ENCODE assay signal across 28 mouse cellular contexts in genomic region chr10:127815888-127816287, GRCm38 (mm10). TPM values are rescaled to one million over a fixed set of nuclear protein-coding genes. Genes with fewer than 3 reads are reported as not detected.
"Had no signal": no experiment of that assay in that cellular context is flagged by ENCODE, and none has a peak within 500 bp of the region (broad histone marks: within the 10 kb centered on the region; RNA-seq: fewer than 3 reads in every experiment).

No protein-coding gene starts in this region.

- H3K4me2 ChIP-seq: intestine, embryonic 15.5 days; limb, embryonic 12.5 days; limb, embryonic 15.5 days; liver, embryonic 13.5 days; midbrain, embryonic 11.5 days had no signal

- H3K36me3 ChIP-seq: intestine, embryonic 15.5 days; limb, embryonic 12.5 days; limb, embryonic 15.5 days; liver, embryonic 13.5 days had no signal

- DNase-seq: left cerebral cortex, postnatal 4 days; liver, embryonic 13.5 days; lung, adult 2 months; lung, postnatal 14 days; lung, postnatal 4 days; midbrain, embryonic 14.5 days; thymus, adult 2 months; thymus, postnatal 14 days had no signal

- H3K9me3 ChIP-seq: intestine, embryonic 15.5 days; limb, embryonic 15.5 days; liver, embryonic 13.5 days had no signal

- H3K4me3 ChIP-seq: intestine, embryonic 15.5 days; limb, embryonic 12.5 days; limb, embryonic 15.5 days; liver, embryonic 13.5 days had no signal

- H3K9ac ChIP-seq: intestine, embryonic 15.5 days; limb, embryonic 12.5 days; limb, embryonic 15.5 days; liver, embryonic 13.5 days had no signal

- H3K4me1 ChIP-seq: intestine, embryonic 15.5 days; limb, embryonic 12.5 days; limb, embryonic 15.5 days; liver, embryonic 13.5 days had no signal

- H3K27me3 ChIP-seq: intestine, embryonic 15.5 days; limb, embryonic 12.5 days; limb, embryonic 15.5 days; liver, embryonic 13.5 days had no signal

- H3K27ac ChIP-seq: intestine, embryonic 15.5 days; kidney, postnatal 0 days; limb, embryonic 12.5 days; limb, embryonic 15.5 days; liver, embryonic 13.5 days had no signal

- ATAC-seq: hindbrain, embryonic 16.5 days; intestine, embryonic 15.5 days had no signal

RNA-seq across cellular contexts. Expression of gene Rdh16, which starts 14.9 kb away (rescaled TPM):
- total RNA-seq: left cerebral cortex, postnatal 14 days; megakaryocyte progenitor cell, adult 5-6 weeks; megakaryocyte-erythroid progenitor cell, adult 5-6 weeks; midbrain, postnatal 0 days had no signal
- polyA plus RNA-seq: hindbrain, embryonic 16.5 days; intestine, embryonic 15.5 days; limb, embryonic 12.5 days; liver, embryonic 13.5 days; lung, embryonic 16.5 days; midbrain, embryonic 11.5 days; midbrain, postnatal 0 days; neural tube, embryonic 11.5 days; neural tube, embryonic 14.5 days; stomach, embryonic 16.5 days had no signal

RNA-seq across cellular contexts. Expression of gene Rdh19, which starts 33.8 kb away (rescaled TPM):
- total RNA-seq: layer of hippocampus, adult 18-20 months; layer of hippocampus, postnatal 14 days; left cerebral cortex, adult 8-10 months; left cerebral cortex, postnatal 14 days; left cerebral cortex, postnatal 4 days; megakaryocyte progenitor cell, adult 5-6 weeks; megakaryocyte-erythroid progenitor cell, adult 5-6 weeks; midbrain, postnatal 0 days had no signal
- polyA plus RNA-seq: hindbrain, embryonic 16.5 days; intestine, embryonic 15.5 days; limb, embryonic 12.5 days; limb, embryonic 15.5 days; liver, embryonic 13.5 days; liver, embryonic 16.5 days; lung, adult 2 months; lung, embryonic 16.5 days; midbrain, embryonic 11.5 days; midbrain, embryonic 14.5 days; midbrain, postnatal 0 days; neural tube, embryonic 11.5 days; neural tube, embryonic 14.5 days; small intestine, adult 2 months; spleen, adult 2 months; stomach, embryonic 16.5 days; thymus, adult 2 months had no signal

RNA-seq across cellular contexts. Expression of gene Rdh9, which starts 39.7 kb away (rescaled TPM):
- total RNA-seq: layer of hippocampus, postnatal 14 days; megakaryocyte progenitor cell, adult 5-6 weeks; midbrain, postnatal 0 days had no signal
- polyA plus RNA-seq: kidney, postnatal 0 days; limb, embryonic 12.5 days; limb, embryonic 15.5 days; liver, embryonic 13.5 days; liver, embryonic 16.5 days; lung, adult 2 months; lung, embryonic 16.5 days; neural tube, embryonic 11.5 days; neural tube, embryonic 14.5 days had no signal

RNA-seq across cellular contexts. Expression of gene Rdh16f2, which starts 50.4 kb away (rescaled TPM):
- total RNA-seq: layer of hippocampus, adult 18-20 months; layer of hippocampus, postnatal 14 days; left cerebral cortex, adult 8-10 months; left cerebral cortex, postnatal 14 days; left cerebral cortex, postnatal 4 days; megakaryocyte progenitor cell, adult 5-6 weeks; megakaryocyte-erythroid progenitor cell, adult 5-6 weeks; midbrain, postnatal 0 days had no signal
- polyA plus RNA-seq: hindbrain, embryonic 16.5 days; limb, embryonic 12.5 days; limb, embryonic 15.5 days; liver, embryonic 13.5 days; lung, adult 2 months; lung, embryonic 16.5 days; midbrain, embryonic 11.5 days; midbrain, embryonic 14.5 days; midbrain, postnatal 0 days; neural tube, embryonic 11.5 days; neural tube, embryonic 14.5 days; thymus, adult 2 months had no signal

RNA-seq across cellular contexts. Expression of gene Rdh16f1, which starts 56.3 kb away (rescaled TPM):
- total RNA-seq: layer of hippocampus, adult 18-20 months; left cerebral cortex, postnatal 14 days; left cerebral cortex, postnatal 4 days; megakaryocyte progenitor cell, adult 5-6 weeks; megakaryocyte-erythroid progenitor cell, adult 5-6 weeks had no signal
- polyA plus RNA-seq: hindbrain, embryonic 16.5 days; intestine, embryonic 15.5 days; lung, embryonic 16.5 days; midbrain, embryonic 11.5 days; midbrain, embryonic 14.5 days; midbrain, postnatal 0 days; small intestine, adult 2 months; thymus, adult 2 months had no signal
